Mouse (Mus musculus) G1E (cell line): ENCODE results near the gene Myh11. TPM values are rescaled to one million over a fixed set of nuclear protein-coding genes. Genes with fewer than 3 reads are reported as not detected.

Experiments used
- ATAC-seq: 2 replicates; pipeline ENCODE4 v1.8.0; 2016; ENCODE audit warnings: mild to moderate bottlenecking; ENCODE audit not compliant: insufficient number of reproducible peaks, poor library complexity, low FRiP score, severe bottlenecking; ENCODE audit errors: extremely low read depth
- DNase-seq: peaks from one replicate; pipeline ENCODE4 v3.0.0; 2012; ENCODE audit warnings: low spot score
- H3K27me3 ChIP-seq: 2 replicates; pipeline ENCODE4 v1.6.1; 2012; ENCODE audit warnings: mild to moderate bottlenecking, low read length, inconsistent platforms; ENCODE audit not compliant: insufficient read depth
- H3K36me3 ChIP-seq: replicated peaks from 2 replicates; pipeline ENCODE3; 2012; ENCODE audit warnings: mild to moderate bottlenecking, inconsistent platforms
- H3K4me1 ChIP-seq: 2 replicates; pipeline ENCODE4 v1.6.1; 2012; ENCODE audit warnings: low read depth, low read length, inconsistent platforms, mixed read lengths; ENCODE audit not compliant: insufficient read depth
- H3K4me3 ChIP-seq: 2 replicates; pipeline ENCODE4 v1.5.1; 2012; ENCODE audit warnings: low read depth, mild to moderate bottlenecking, inconsistent platforms, low read length, moderate library complexity, mixed read lengths
- H3K9me3 ChIP-seq: replicated peaks from 2 replicates; pipeline ENCODE4 v1.6.1; 2012; ENCODE audit warnings: inconsistent platforms
- CTCF ChIP-seq: IDR thresholded peaks from 2 replicates; pipeline ENCODE4 v1.5.1; 2012; ENCODE audit warnings: low read depth, low read length, inconsistent platforms, mixed read lengths
- GATA1 ChIP-seq: IDR thresholded peaks from 2 replicates; pipeline ENCODE4 v1.6.1; 2012; ENCODE audit warnings: borderline replicate concordance, low read length, inconsistent platforms, mixed read lengths
- GATA2 ChIP-seq: IDR thresholded peaks from 2 replicates; pipeline ENCODE4 v1.6.1; 2012; ENCODE audit warnings: low read depth, low read length, inconsistent platforms, borderline replicate concordance
- POLR2AphosphoS5 ChIP-seq: IDR thresholded peaks from 2 replicates; pipeline ENCODE4 v1.6.1; 2012; ENCODE audit warnings: low read depth, low read length, inconsistent platforms; ENCODE audit not compliant: insufficient replicate concordance
- TAL1 ChIP-seq: conservative IDR thresholded peaks from 2 replicates; pipeline ENCODE4 v1.6.1; 2012; ENCODE audit warnings: low read depth, low read length, inconsistent platforms, mixed read lengths
- polyA plus RNA-seq: library from polyadenylated mRNA; stranded (reverse); fragments of >175 nt; gene quantifications from 2 replicates; pipeline ENCODE4 v1.2.3, GENCODE M21; 2012
- total RNA-seq, 2 experiments: library from RNA; stranded (forward) in 1 of 2; stranded (reverse) in 1 of 2; fragments of 200-1000 nt in 1 of 2; fragments of >200 nt in 1 of 2; fragmentation: Nextera tagmentation in 1 of 2; gene quantifications; 2 replicates each; pipeline ENCODE4 v1.2.3; 2014 to 2017

The Myh11 gene
- total RNA-seq (2014; fragmentation: Nextera tagmentation) = not detected in 2 replicates
- 0.22 TPM in 1 of 2 replicates, not detected in the other for total RNA-seq (2017)
- 0.01 TPM in 1 of 2 replicates, not detected in the other for polyA plus RNA-seq

GRCm38 (mm10) chr16:14291223-14291622 is at the start of gene Myh11:
Gene Myh11, minus strand, starts transcription at chr16:14291372.
- peak; percentile 14 for DNase-seq
- no peaks in the 10 kb centered on the region for H3K4me1 ChIP-seq
- H3K4me3 ChIP-seq = no peak within 1 kb of the TSS
- H3K27me3 ChIP-seq = peaks cover 11% of the 10 kb centered on the region
- no peaks in the 10 kb centered on the region for H3K9me3 ChIP-seq
- no peak for ATAC-seq
- H3K36me3 ChIP-seq = peaks cover 2% of the 10 kb centered on the region
- TF ChIP-seq POLR2AphosphoS5 = no peak
- peak; percentile 23; the same call in 1 of the 2 replicates for TF ChIP-seq CTCF

GRCm38 (mm10) chr16:14328156-14328555 is 37.0 kb upstream of the Myh11 start:
- Histone ChIP-seq H3K27me3 (peaks cover 25% of the 10 kb centered on the region), H3K4me1 (no peaks in the 10 kb centered on the region), H3K4me3 (no peak overlapping the region), H3K36me3 (no peaks in the 10 kb centered on the region), H3K9me3 (no peaks in the 10 kb centered on the region)
- ATAC-seq = no peak
- DNase-seq = no peak
- no peak for TF ChIP-seq POLR2AphosphoS5
- no peak for TF ChIP-seq CTCF
- no peak for TF ChIP-seq TAL1
- no peak for TF ChIP-seq GATA1
- no peak for TF ChIP-seq GATA2

GRCm38 (mm10) chr16:14320494-14320893 is 29.3 kb upstream of the Myh11 start:
- no peak for ATAC-seq
- DNase-seq = no peak
- no peak overlapping the region for H3K4me3 ChIP-seq

GRCm38 (mm10) chr16:14319681-14320080 is 28.5 kb upstream of the Myh11 start:
- TF ChIP-seq GATA1 (no peak), POLR2AphosphoS5 (no peak), GATA2 (no peak), TAL1 (no peak), CTCF (no peak)
- Histone ChIP-seq H3K36me3 (peaks cover 5% of the 10 kb centered on the region), H3K4me1 (peaks cover 24% of the 10 kb centered on the region), H3K9me3 (no peaks in the 10 kb centered on the region), H3K27me3 (peaks cover 10% of the 10 kb centered on the region), H3K4me3 (no peak overlapping the region)
- ATAC-seq (no peak), DNase-seq (no peak)

More at GRCm38 (mm10) chr16:14320494-14320893, 29.3 kb upstream of the Myh11 start:
- H3K27me3 ChIP-seq = peaks cover 10% of the 10 kb centered on the region
- H3K9me3 ChIP-seq = no peaks in the 10 kb centered on the region
- TF ChIP-seq TAL1 (no peak), GATA1 (no peak), GATA2 (no peak), POLR2AphosphoS5 (no peak)
- peaks cover 17% of the 10 kb centered on the region for H3K4me1 ChIP-seq
- H3K36me3 ChIP-seq = peaks cover 3% of the 10 kb centered on the region

GRCm38 (mm10) chr16:14316884-14317876 is 26.0 kb upstream of the Myh11 start, which contains the start of gene Fopnl:
Gene Fopnl, minus strand, starts transcription at chr16:14317405.
- Histone ChIP-seq H3K36me3 (peaks cover 28% of the 10 kb centered on the region), H3K4me3 (peak within 1 kb of the TSS; percentile 79), H3K4me1 (peaks cover 31% of the 10 kb centered on the region), H3K9me3 (no peaks in the 10 kb centered on the region), H3K27me3 (peaks cover 6% of the 10 kb centered on the region)
- TF ChIP-seq GATA1 = no peak
- TF ChIP-seq GATA2 = no peak
- TF ChIP-seq POLR2AphosphoS5 = no peak
- TF ChIP-seq CTCF = no peak
- no peak for TF ChIP-seq TAL1
- peak; percentile 100 for ATAC-seq
- DNase-seq = peak; percentile 97

GRCm38 (mm10) chr16:14312914-14313313 is 21.7 kb upstream of the Myh11 start:
- no peak overlapping the region for H3K4me3 ChIP-seq
- no peak for ATAC-seq
- no peak for TF ChIP-seq GATA2
- no peak for TF ChIP-seq CTCF
- TF ChIP-seq POLR2AphosphoS5 = no peak
- TF ChIP-seq GATA1 = no peak
- TF ChIP-seq TAL1 = no peak
- peaks cover 59% of the 10 kb centered on the region for H3K4me1 ChIP-seq
- H3K9me3 ChIP-seq = no peaks in the 10 kb centered on the region
- H3K36me3 ChIP-seq = peaks cover 59% of the 10 kb centered on the region
- no peak for DNase-seq
- no peaks in the 10 kb centered on the region for H3K27me3 ChIP-seq
